In the genomic region with DNA sequence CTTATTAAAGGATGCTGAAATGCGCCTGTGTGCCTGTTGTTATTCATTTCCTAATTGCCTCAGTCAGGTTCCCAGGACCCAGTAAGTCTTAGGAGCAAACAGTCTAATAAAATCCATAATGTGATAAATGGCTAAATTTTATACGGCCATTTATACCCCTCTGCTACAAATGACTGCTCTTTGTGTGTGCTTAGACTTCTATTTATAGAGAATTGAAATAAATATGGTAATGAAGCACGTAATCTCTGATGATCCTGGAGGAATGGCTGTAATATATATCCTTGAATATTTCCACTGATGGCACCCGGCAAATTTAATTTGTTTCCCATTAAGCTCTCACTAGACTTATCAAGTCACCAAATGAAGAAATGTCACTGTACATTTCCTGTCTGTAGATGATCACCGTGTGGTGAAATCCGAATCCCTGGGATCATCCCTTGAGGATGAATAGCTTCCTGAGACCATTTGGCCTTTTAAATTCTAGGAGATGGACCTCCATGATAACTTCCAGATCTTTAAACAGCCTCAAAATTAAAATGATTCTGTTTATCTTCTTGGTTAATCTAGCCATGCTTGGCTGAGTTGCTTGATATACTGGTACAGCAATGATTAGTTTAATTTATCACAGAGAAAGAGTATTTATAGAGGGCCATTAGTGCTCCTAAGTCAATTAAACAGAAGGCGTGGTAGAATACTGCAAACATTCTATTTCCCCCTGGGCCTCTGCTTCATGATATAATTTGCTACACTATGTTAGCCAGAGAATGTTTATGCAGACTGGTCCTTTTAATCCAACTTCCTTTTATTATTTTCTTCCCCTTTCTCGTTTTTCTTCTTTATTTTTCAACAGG, we compare ENCODE assay signal across 23 mouse cellular contexts. TPM values are rescaled to one million over a fixed set of nuclear protein-coding genes. Genes with fewer than 3 reads are reported as not detected.
DNase-seq lines count a peak whose midpoint lies in the region; ATAC-seq lines count a peak whose summit lies in the region.
"Had no signal": no experiment of that assay in that cellular context is flagged by ENCODE, and none has a peak within 500 bp of the region (broad histone marks: within the 10 kb centered on the region; RNA-seq: fewer than 3 reads in every experiment).

No protein-coding gene starts in this region.

- H3K4me1 ChIP-seq in hindbrain, embryonic 11.5 days (replicated peaks; ENCODE audit: control insufficient read depth, insufficient read depth, low read length) = no peaks in the 10 kb centered on the region
- H3K4me1 ChIP-seq in hindbrain, embryonic 10.5 days (replicated peaks) = no peaks in the 10 kb centered on the region
- no peaks in the 10 kb centered on the region for H3K4me1 ChIP-seq in hindbrain, embryonic 15.5 days (replicated peaks)
- H3K4me1 ChIP-seq in neural tube, embryonic 15.5 days = no peaks in the 10 kb centered on the region
- H3K4me1 ChIP-seq: forebrain, embryonic 15.5 days; heart, embryonic 13.5 days; liver, embryonic 15.5 days; midbrain, embryonic 10.5 days had no signal

- 74% methylated on average over 8 of the region's 8 CpGs for WGBS in hindbrain, embryonic 11.5 days
- WGBS in hindbrain, embryonic 10.5 days = 82% methylated on average over 8 of the region's 8 CpGs
- WGBS in hindbrain, embryonic 15.5 days = 57% methylated on average over 8 of the region's 8 CpGs
- 32% methylated on average over 8 of the region's 8 CpGs for WGBS in neural tube, embryonic 15.5 days

- H3K36me3 ChIP-seq in hindbrain, embryonic 11.5 days (ENCODE audit: control insufficient read depth, insufficient read depth, low read length) = no peaks in the 10 kb centered on the region
- H3K36me3 ChIP-seq in hindbrain, embryonic 10.5 days = no peaks in the 10 kb centered on the region
- no peaks in the 10 kb centered on the region for H3K36me3 ChIP-seq in hindbrain, embryonic 15.5 days
- no peaks in the 10 kb centered on the region for H3K36me3 ChIP-seq in neural tube, embryonic 15.5 days
- H3K36me3 ChIP-seq: embryonic facial prominence, embryonic 13.5 days; forebrain, embryonic 15.5 days; G1E; heart, embryonic 13.5 days; limb, embryonic 15.5 days; liver, embryonic 15.5 days; midbrain, embryonic 10.5 days had no signal

- no peak for DNase-seq in hindbrain, embryonic 11.5 days (ENCODE audit: low spot score)
- no peak for DNase-seq in hindbrain, embryonic 10.5 days (ENCODE audit: low spot score)
- peak; percentile 64 for DNase-seq in MN1 (ENCODE audit: low spot score)
- no peak for DNase-seq in ovary, postnatal 10 days (ENCODE audit: low spot score)
- DNase-seq in frontal cortex, postnatal 10 days (ENCODE audit: low spot score in 2 of 2) = no peak
- DNase-seq: cerebellum, adult 9-11 months; kidney, adult 18-20 months; kidney, postnatal 14 days; right cerebral cortex, adult 18-20 months; thymus, adult 2 months had no signal

- no peak overlapping the region for H3K9ac ChIP-seq in hindbrain, embryonic 11.5 days (ENCODE audit: low read depth, low read length)
- H3K9ac ChIP-seq in hindbrain, embryonic 15.5 days = no peak overlapping the region
- H3K9ac ChIP-seq in neural tube, embryonic 15.5 days (replicated peaks) = no peak overlapping the region
- H3K9ac ChIP-seq: embryonic facial prominence, embryonic 13.5 days; forebrain, embryonic 15.5 days; heart, embryonic 13.5 days; limb, embryonic 15.5 days; liver, embryonic 15.5 days had no signal

- no peaks in the 10 kb centered on the region for H3K9me3 ChIP-seq in hindbrain, embryonic 11.5 days (ENCODE audit: control insufficient read depth, low read length)
- H3K9me3 ChIP-seq in hindbrain, embryonic 10.5 days = no peaks in the 10 kb centered on the region
- H3K9me3 ChIP-seq in hindbrain, embryonic 15.5 days = no peaks in the 10 kb centered on the region
- H3K9me3 ChIP-seq in neural tube, embryonic 15.5 days (replicated peaks) = no peaks in the 10 kb centered on the region
- H3K9me3 ChIP-seq: embryonic facial prominence, embryonic 13.5 days; forebrain, embryonic 15.5 days; heart, embryonic 13.5 days; limb, embryonic 15.5 days; liver, embryonic 15.5 days; midbrain, embryonic 10.5 days had no signal

- no peak overlapping the region for H3K4me2 ChIP-seq in hindbrain, embryonic 11.5 days (replicated peaks; ENCODE audit: low read depth, low read length)
- no peak overlapping the region for H3K4me2 ChIP-seq in hindbrain, embryonic 15.5 days
- H3K4me2 ChIP-seq in neural tube, embryonic 15.5 days = no peak overlapping the region
- H3K4me2 ChIP-seq: embryonic facial prominence, embryonic 13.5 days; forebrain, embryonic 15.5 days; heart, embryonic 13.5 days; limb, embryonic 15.5 days; liver, embryonic 15.5 days had no signal

- H3K27me3 ChIP-seq in hindbrain, embryonic 11.5 days (ENCODE audit: control insufficient read depth, insufficient read depth, low read length) = no peaks in the 10 kb centered on the region
- H3K27me3 ChIP-seq in hindbrain, embryonic 10.5 days (ENCODE audit: insufficient read depth, poor library complexity, severe bottlenecking) = no peaks in the 10 kb centered on the region
- no peaks in the 10 kb centered on the region for H3K27me3 ChIP-seq in hindbrain, embryonic 15.5 days
- H3K27me3 ChIP-seq in neural tube, embryonic 15.5 days (replicated peaks) = no peaks in the 10 kb centered on the region
- H3K27me3 ChIP-seq: embryonic facial prominence, embryonic 13.5 days; forebrain, embryonic 15.5 days; heart, embryonic 13.5 days; limb, embryonic 15.5 days; liver, embryonic 15.5 days had no signal

- no peak overlapping the region for H3K27ac ChIP-seq in hindbrain, embryonic 11.5 days (ENCODE audit: low read depth, low read length)
- H3K27ac ChIP-seq in hindbrain, embryonic 10.5 days = no peak overlapping the region
- H3K27ac ChIP-seq in hindbrain, embryonic 15.5 days (replicated peaks) = peak overlapping the region; percentile 25; the same call in 1 of the 2 replicates
- H3K27ac ChIP-seq in neural tube, embryonic 15.5 days (replicated peaks) = no peak overlapping the region
- H3K27ac ChIP-seq: forebrain, embryonic 15.5 days; heart, embryonic 13.5 days; limb, embryonic 15.5 days; liver, embryonic 15.5 days; macrophage; midbrain, embryonic 10.5 days had no signal

- H3K4me3 ChIP-seq in hindbrain, embryonic 11.5 days (ENCODE audit: low read depth, low read length) = no peak overlapping the region
- H3K4me3 ChIP-seq in hindbrain, embryonic 10.5 days = no peak overlapping the region
- no peak overlapping the region for H3K4me3 ChIP-seq in hindbrain, embryonic 15.5 days
- H3K4me3 ChIP-seq in neural tube, embryonic 15.5 days (replicated peaks) = no peak overlapping the region
- H3K4me3 ChIP-seq: embryonic facial prominence, embryonic 13.5 days; forebrain, embryonic 15.5 days; heart, embryonic 13.5 days; limb, embryonic 15.5 days; liver, embryonic 15.5 days; midbrain, embryonic 10.5 days had no signal

- ATAC-seq in hindbrain, embryonic 11.5 days (ENCODE audit: low FRiP score) = peak; percentile 47; the same call in 1 of the 2 replicates
- peak; percentile 68 for ATAC-seq in hindbrain, embryonic 15.5 days (ENCODE audit: low FRiP score, low read depth)
- peak; percentile 81 for ATAC-seq in neural tube, embryonic 15.5 days (ENCODE audit: low FRiP score)
- no peak for ATAC-seq in activated CD4-positive, CD25-positive, alpha-beta regulatory T cell, adult 4 months
- ATAC-seq: forebrain, embryonic 15.5 days had no signal

RNA-seq across cellular contexts. Expression of gene Gimd1, which starts 44.3 kb away (rescaled TPM):
- polyA plus RNA-seq in hindbrain, embryonic 11.5 days (2014; fragmentation: Nextera tagmentation; extraction: Ambion mirVana) = not detected in 2 replicates
- not detected in 2 replicates for polyA plus RNA-seq in hindbrain, embryonic 10.5 days (2016; fragmentation: Nextera tagmentation; extraction: Ambion mirVana)
- polyA plus RNA-seq in hindbrain, embryonic 15.5 days (2015; fragmentation: Nextera tagmentation; extraction: Ambion mirVana) = not detected in 2 replicates
- 0.11 TPM in 1 of 2 replicates, not detected in the other for polyA plus RNA-seq in neural tube, embryonic 15.5 days (2015; fragmentation: Nextera tagmentation; extraction: Ambion mirVana)
- polyA plus RNA-seq in activated CD4-positive, CD25-positive, alpha-beta regulatory T cell, adult 4 months (2017; shearing (Covaris generic)) = not detected
- polyA plus RNA-seq: cortical plate, adult 2 months; embryonic facial prominence, embryonic 13.5 days; forebrain, embryonic 15.5 days; G1E; heart, embryonic 13.5 days; limb, embryonic 15.5 days; lung, embryonic 16.5 days; macrophage; midbrain, embryonic 10.5 days; thymus, adult 2 months had no signal
